Mouse (Mus musculus) C2C12 (cell line): Measurements from ENCODE around the gene Rfc2. TPM values are rescaled to one million over a fixed set of nuclear protein-coding genes. Genes with fewer than 3 reads are reported as not detected.

Experiments
- H3K27me3 ChIP-seq: one replicate; pipeline ENCODE4 v1.6.1; 2011; ENCODE audit not compliant: control insufficient read depth, insufficient read depth, insufficient read length
- H3K36me3 ChIP-seq: one replicate; pipeline ENCODE4 v1.6.1; 2011; ENCODE audit not compliant: control insufficient read depth, insufficient read depth
- H3K4me3 ChIP-seq: one replicate; pipeline ENCODE4 v1.5.1; 2011; ENCODE audit warnings: mild to moderate bottlenecking, control low read depth; ENCODE audit not compliant: poor library complexity, insufficient read depth, severe bottlenecking
- H3K79me2 ChIP-seq: one replicate; pipeline ENCODE4 v1.6.1; 2011; ENCODE audit not compliant: control insufficient read depth, insufficient read depth
- H3K79me3 ChIP-seq: one replicate; pipeline ENCODE4 v1.6.1; 2011; ENCODE audit warnings: low read depth, control low read depth
- H3ac ChIP-seq: one replicate; pipeline ENCODE3; 2011; ENCODE audit warnings: low read depth; ENCODE audit not compliant: control insufficient read depth, insufficient read length
- CEBPB ChIP-seq: IDR thresholded peaks from one replicate; pipeline ENCODE4 v1.6.1; 2011; ENCODE audit warnings: low read depth, mild to moderate bottlenecking, control low read depth, moderate library complexity
- CTCF ChIP-seq: IDR thresholded peaks from one replicate; pipeline ENCODE4 v1.5.1; 2011; ENCODE audit not compliant: control insufficient read depth, insufficient read depth, insufficient read length
- FOSL1 ChIP-seq: IDR thresholded peaks from one replicate; pipeline ENCODE4 v1.8.0; 2011; ENCODE audit warnings: mild to moderate bottlenecking, low read length; ENCODE audit not compliant: poor library complexity, insufficient read depth, severe bottlenecking
- MAX ChIP-seq: IDR thresholded peaks from one replicate; pipeline ENCODE4 v1.6.1; 2011; ENCODE audit warnings: mild to moderate bottlenecking, control low read depth
- MYOD1 ChIP-seq: IDR thresholded peaks from one replicate; pipeline ENCODE4 v1.6.1; 2011; ENCODE audit warnings: low read depth; ENCODE audit not compliant: control insufficient read depth, insufficient read length
- MYOG ChIP-seq: IDR thresholded peaks from one replicate; pipeline ENCODE4 v1.6.1; 2011; ENCODE audit not compliant: control insufficient read depth, insufficient read length; ENCODE audit errors: extremely low read depth
- USF1 ChIP-seq: IDR thresholded peaks from one replicate; pipeline ENCODE4 v1.6.1; 2011; ENCODE audit warnings: low read depth, mild to moderate bottlenecking, control low read depth, moderate library complexity
- polyA plus RNA-seq: library from polyadenylated mRNA; unstranded; fragments of >200 nt; fragmentation: generic; extraction: Trizol; gene quantifications from one replicate; pipeline ENCODE4 v1.2.1, GENCODE M21; 2012; ENCODE audit warnings: missing spikeins

Rfc2 gene
- polyA plus RNA-seq, 1 experiment: 140 TPM

- Histone ChIP-seq H3K27me3 (no peaks in the 10 kb centered on the region), H3ac (no peak overlapping the region), H3K4me3 (no peak overlapping the region)
Observed at GRCm38 (mm10) chr5:134568030-134568429, 13.1 kb upstream of the Rfc2 start.

GRCm38 (mm10) chr5:134568964-134569491, 12.1 kb upstream of the Rfc2 start:
- Histone ChIP-seq H3K79me2 (no peaks in the 10 kb centered on the region), H3K36me3 (no peaks in the 10 kb centered on the region), H3ac (no peak overlapping the region), H3K4me3 (no peak overlapping the region), H3K79me3 (no peaks in the 10 kb centered on the region), H3K27me3 (no peaks in the 10 kb centered on the region)
- no peak for TF ChIP-seq CEBPB
- TF ChIP-seq CTCF: no peak
- TF ChIP-seq MAX: no peak
- TF ChIP-seq FOSL1: no peak
- TF ChIP-seq MYOG: no peak

More at GRCm38 (mm10) chr5:134568030-134568429, 13.1 kb upstream of the Rfc2 start:
- Histone ChIP-seq H3K79me3 (no peaks in the 10 kb centered on the region), H3K79me2 (no peaks in the 10 kb centered on the region), H3K36me3 (no peaks in the 10 kb centered on the region)
- no peak for TF ChIP-seq MYOG
- no peak for TF ChIP-seq MAX
- no peak for TF ChIP-seq CEBPB
- no peak for TF ChIP-seq FOSL1

GRCm38 (mm10) chr5:134571730-134572507, 9.2 kb upstream of the Rfc2 start:
- H3K27me3 ChIP-seq: no peaks in the 10 kb centered on the region
- H3ac ChIP-seq: peak overlapping the region; percentile 10
- TF ChIP-seq MYOD1 (no peak), CTCF (no peak), CEBPB (no peak), MAX (no peak), FOSL1 (no peak), USF1 (no peak), MYOG (no peak)
- H3K4me3 ChIP-seq: peak overlapping the region; percentile 31
- no peaks in the 10 kb centered on the region for H3K79me3 ChIP-seq
- H3K36me3 ChIP-seq: no peaks in the 10 kb centered on the region
- no peaks in the 10 kb centered on the region for H3K79me2 ChIP-seq

- H3ac ChIP-seq: no peak overlapping the region
- no peaks in the 10 kb centered on the region for H3K79me3 ChIP-seq
- H3K4me3 ChIP-seq: no peak overlapping the region
- no peaks in the 10 kb centered on the region for H3K27me3 ChIP-seq
- H3K36me3 ChIP-seq: no peaks in the 10 kb centered on the region
- TF ChIP-seq FOSL1 (no peak), MYOD1 (no peak), USF1 (no peak), CTCF (no peak), MYOG (no peak), CEBPB (no peak), MAX (no peak)
- H3K79me2 ChIP-seq: no peaks in the 10 kb centered on the region
Observed at GRCm38 (mm10) chr5:134572508-134573214, 8.5 kb upstream of the Rfc2 start.

DNA sequence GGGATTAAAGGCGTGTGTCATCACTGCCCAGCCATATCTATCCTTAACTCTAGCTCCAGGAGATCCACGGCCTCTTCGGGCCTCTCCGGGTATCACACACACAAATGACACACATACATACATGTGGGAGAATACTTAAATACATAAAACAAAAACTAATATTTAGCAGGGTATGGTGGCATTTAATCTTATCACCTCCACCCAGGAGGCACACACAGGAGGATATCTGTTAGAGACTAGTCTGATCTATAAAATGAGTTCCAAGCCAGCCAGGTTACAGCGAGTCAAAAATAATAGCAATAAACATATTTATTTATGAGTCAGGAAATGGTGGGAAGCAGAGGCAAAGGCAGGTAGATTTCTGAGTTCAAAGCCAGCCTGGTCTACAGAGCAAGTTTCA, 5.3 kb upstream of the Rfc2 start:
- H3K79me3 ChIP-seq: no peaks in the 10 kb centered on the region
- no peaks in the 10 kb centered on the region for H3K36me3 ChIP-seq
- TF ChIP-seq FOSL1 (no peak), MAX (no peak), USF1 (no peak), CEBPB (no peak), MYOD1 (no peak), MYOG (no peak), CTCF (no peak)
- H3K4me3 ChIP-seq: no peak overlapping the region
- no peaks in the 10 kb centered on the region for H3K27me3 ChIP-seq
- no peak overlapping the region for H3ac ChIP-seq
- H3K79me2 ChIP-seq: no peaks in the 10 kb centered on the region
